Mouse (Mus musculus) cerebellum, adult 9-11 months (tissue): ENCODE data around the gene Lmod2.
A peak's percentile ranks its signal among the peaks of the same experiment; 100 is the strongest.

Experiments
- DNase-seq: peaks from one replicate; pipeline ENCODE4 v3.0.0; 2022

Lmod2 gene

GRCm38 (mm10) chr6:24602993-24603392, 5.4 kb downstream of the Lmod2 start:
- DNase-seq = no peak

- DNase-seq = no peak
Measured at GRCm38 (mm10) chr6:24604289-24604688, 6.7 kb downstream of the Lmod2 start.

GRCm38 (mm10) chr6:24605631-24606030, 8.1 kb downstream of the Lmod2 start:
- no peak for DNase-seq

- DNase-seq = no peak
Measured at GRCm38 (mm10) chr6:24606512-24606911, 8.9 kb downstream of the Lmod2 start.

GRCm38 (mm10) chr6:24607531-24607930, 10.0 kb downstream of the Lmod2 start:
- no peak for DNase-seq

- DNase-seq = no peak
Measured at GRCm38 (mm10) chr6:24608129-24608528, 10.6 kb downstream of the Lmod2 start.

GRCm38 (mm10) chr6:24608682-24609081, 11.1 kb downstream of the Lmod2 start:
- no peak for DNase-seq

GRCm38 (mm10) chr6:24609531-24609930, 12.0 kb downstream of the Lmod2 start:
- DNase-seq = no peak

- no peak for DNase-seq
Measured at GRCm38 (mm10) chr6:24610358-24610757, 12.8 kb downstream of the Lmod2 start.

- no peak for DNase-seq
Measured at GRCm38 (mm10) chr6:24612074-24612755, 14.7 kb downstream of the Lmod2 start.

- no peak for DNase-seq
Measured at GRCm38 (mm10) chr6:24613346-24613745, 15.8 kb downstream of the Lmod2 start.

GRCm38 (mm10) chr6:24613918-24614317, 16.4 kb downstream of the Lmod2 start:
- DNase-seq = no peak

GRCm38 (mm10) chr6:24616746-24617145, 19.2 kb downstream of the Lmod2 start:
- DNase-seq = peak; percentile 82

- no peak for DNase-seq
Measured at GRCm38 (mm10) chr6:24619285-24620045, 21.9 kb downstream of the Lmod2 start.

- DNase-seq = no peak
Measured at GRCm38 (mm10) chr6:24620936-24621335, 23.4 kb downstream of the Lmod2 start.

GRCm38 (mm10) chr6:24622098-24622497, 24.5 kb downstream of the Lmod2 start:
- no peak for DNase-seq

GRCm38 (mm10) chr6:24627586-24628030, 30.0 kb downstream of the Lmod2 start:
- DNase-seq = peak; percentile 64

- DNase-seq = no peak
Measured at GRCm38 (mm10) chr6:24628499-24628898, 30.9 kb downstream of the Lmod2 start.

- DNase-seq = no peak
Measured at GRCm38 (mm10) chr6:24632061-24632460, 34.5 kb downstream of the Lmod2 start.

GRCm38 (mm10) chr6:24634065-24634464, 36.5 kb downstream of the Lmod2 start:
- no peak for DNase-seq

- no peak for DNase-seq
Measured at GRCm38 (mm10) chr6:24635814-24636213, 38.3 kb downstream of the Lmod2 start.

- DNase-seq = no peak
Measured at GRCm38 (mm10) chr6:24641286-24641685, 43.7 kb downstream of the Lmod2 start.

- no peak for DNase-seq
Measured at GRCm38 (mm10) chr6:24642161-24642560, 44.6 kb downstream of the Lmod2 start.

GRCm38 (mm10) chr6:24642960-24643359, 45.4 kb downstream of the Lmod2 start:
- no peak for DNase-seq
